Comparison of ENCODE assay signal across 7 mouse cellular contexts in the genomic region with DNA sequence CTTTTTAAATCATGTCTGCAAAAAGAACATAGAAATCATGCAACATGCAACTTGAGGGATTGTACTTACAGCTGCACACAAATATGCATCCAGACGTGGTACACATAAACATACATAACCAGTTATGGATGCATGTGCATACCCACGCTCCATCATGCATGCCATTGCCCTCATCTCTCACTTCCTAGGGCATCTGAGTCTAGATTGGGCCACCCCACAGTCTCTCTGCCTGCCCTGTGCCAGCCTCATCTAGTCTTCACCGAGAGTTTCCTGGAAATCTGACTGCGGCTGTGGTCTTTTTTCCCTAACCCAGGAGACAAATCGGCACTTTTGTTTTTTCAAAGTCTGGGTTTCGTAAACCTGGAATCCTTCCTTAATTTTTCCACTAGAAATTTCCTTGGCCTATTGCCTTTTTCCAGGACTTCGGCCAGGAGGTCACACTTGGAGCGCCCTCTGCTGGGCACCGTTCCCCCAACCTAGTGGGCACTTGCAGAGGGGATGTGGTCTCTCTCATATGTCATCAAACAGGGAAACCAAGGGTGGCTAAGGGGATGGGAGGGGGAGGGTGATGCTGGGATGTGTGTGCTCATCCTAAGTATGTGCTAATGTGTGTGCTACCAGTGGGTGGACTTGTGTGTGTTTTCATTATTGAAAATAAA. TPM values are rescaled to one million over a fixed set of nuclear protein-coding genes. Genes with fewer than 3 reads are reported as not detected.
DNase-seq lines count a peak whose midpoint lies in the region; ATAC-seq and TF ChIP-seq lines count a peak whose summit lies in the region.

No protein-coding gene starts in this region.

- no peak overlapping the region for H3K4me2 ChIP-seq in intestine, postnatal 0 days (replicated peaks; ENCODE audit: low read depth)

- ATAC-seq in intestine, postnatal 0 days, result no peak

- peak; percentile 80 for TF ChIP-seq CTCF in C2C12 (IDR thresholded peaks at IDR 0.05; ENCODE audit: control insufficient read depth, insufficient read depth, insufficient read length)
- peak; percentile 84 for TF ChIP-seq CTCF in E14TG2a.4 (conservative IDR thresholded peaks at IDR 0.05; ENCODE audit: low read length)
- peak; percentile 84 for TF ChIP-seq CTCF in intestine, postnatal 0 days (IDR thresholded peaks at IDR 0.05; ENCODE audit: low read depth)
- peak; percentile 77 for TF ChIP-seq CTCF in lung, adult 2 months (IDR thresholded peaks at IDR 0.05; ENCODE audit: insufficient read depth, low read length)
- TF ChIP-seq CTCF in spleen, adult 2 months (IDR thresholded peaks at IDR 0.05; ENCODE audit: extremely low read depth, insufficient read depth, insufficient read length, insufficient replicate concordance), result peak; percentile 81; the same call in 1 of the 2 replicates

- no peaks in the 10 kb centered on the region for H3K36me3 ChIP-seq in C2C12 (ENCODE audit: control insufficient read depth, insufficient read depth)
- H3K36me3 ChIP-seq in E14TG2a.4 (ENCODE audit: insufficient read depth, low read length), result no peaks in the 10 kb centered on the region
- no peaks in the 10 kb centered on the region for H3K36me3 ChIP-seq in intestine, postnatal 0 days (ENCODE audit: control insufficient read depth, insufficient read depth)
- no peaks in the 10 kb centered on the region for H3K36me3 ChIP-seq in spleen, adult 2 months (ENCODE audit: control insufficient read depth, insufficient read depth, low read length)

- no peak overlapping the region for H3ac ChIP-seq in C2C12 (ENCODE audit: control insufficient read depth, insufficient read length, low read depth)

- H3K4me3 ChIP-seq in C2C12 (ENCODE audit: insufficient read depth, poor library complexity, severe bottlenecking) (no peak overlapping the region), E14TG2a.4 (replicated peaks; ENCODE audit: low read length) (no peak overlapping the region)
- H3K4me3 ChIP-seq in brown adipose tissue, adult 24 weeks (ENCODE audit: insufficient read depth, low read depth, low read length), result 0 out of 2 replicates have a peak overlapping the region, but pooled peaks have one; percentile 2
- H3K4me3 ChIP-seq in intestine, postnatal 0 days (ENCODE audit: low read depth, low read length), result no peak overlapping the region
- no peak overlapping the region for H3K4me3 ChIP-seq in lung, adult 2 months (replicated peaks; ENCODE audit: extremely low read depth, low read depth, low read length)
- no peak overlapping the region for H3K4me3 ChIP-seq in spleen, adult 2 months (ENCODE audit: extremely low read depth, insufficient read depth, insufficient read length)

- DNase-seq in fibroblast of lung, adult 2 months (ENCODE audit: low read depth), result peak; percentile 40
- peak; percentile 85 for DNase-seq in lung, adult 2 months
- DNase-seq in spleen, adult 2 months (ENCODE audit: low read depth in 1 of 2, low spot score in 2 of 2), result peak in 1 of 2 experiments; percentile 63

- H3K4me1 ChIP-seq in E14TG2a.4 (replicated peaks; ENCODE audit: low read depth, low read length), result peaks cover 25% of the 10 kb centered on the region
- peaks cover 4% of the 10 kb centered on the region; the same call in 1 of the 2 replicates for H3K4me1 ChIP-seq in brown adipose tissue, adult 24 weeks (ENCODE audit: control insufficient read depth, insufficient read depth, insufficient read length, low read length)
- peaks cover 5% of the 10 kb centered on the region; the same call in 1 of the 2 replicates for H3K4me1 ChIP-seq in intestine, postnatal 0 days (replicated peaks; ENCODE audit: control insufficient read depth, insufficient read depth, low read length)
- H3K4me1 ChIP-seq in lung, adult 2 months (ENCODE audit: control insufficient read depth, insufficient read depth, low read length), result no peaks in the 10 kb centered on the region
- peaks cover 15% of the 10 kb centered on the region; the same call in 1 of the 2 replicates for H3K4me1 ChIP-seq in spleen, adult 2 months (ENCODE audit: control insufficient read depth, insufficient read depth, insufficient read length)

- H3K79me2 ChIP-seq in C2C12 (ENCODE audit: control insufficient read depth, insufficient read depth), result no peaks in the 10 kb centered on the region

- H3K27me3 ChIP-seq in C2C12 (ENCODE audit: control insufficient read depth, insufficient read depth, insufficient read length) (peaks cover 15% of the 10 kb centered on the region), E14TG2a.4 (ENCODE audit: insufficient read depth, low read length) (peaks cover 4% of the 10 kb centered on the region; the same call in 1 of the 2 replicates)
- no peaks in the 10 kb centered on the region for H3K27me3 ChIP-seq in intestine, postnatal 0 days (replicated peaks; ENCODE audit: control insufficient read depth, insufficient read depth, low read length)
- H3K27me3 ChIP-seq in spleen, adult 2 months (ENCODE audit: control insufficient read depth, insufficient read depth, low read length), result no peaks in the 10 kb centered on the region

- no peak overlapping the region for H3K27ac ChIP-seq in brown adipose tissue, adult 24 weeks (replicated peaks; ENCODE audit: low read depth, low read length)
- H3K27ac ChIP-seq in intestine, postnatal 0 days (ENCODE audit: low read depth, low read length), result no peak overlapping the region
- no peak overlapping the region for H3K27ac ChIP-seq in spleen, adult 2 months (ENCODE audit: insufficient read depth, low read length)

- peaks cover 5% of the 10 kb centered on the region; the same call in 1 of the 2 replicates for H3K9me3 ChIP-seq in E14TG2a.4 (ENCODE audit: low read length)
- H3K9me3 ChIP-seq in intestine, postnatal 0 days (ENCODE audit: control insufficient read depth), result no peaks in the 10 kb centered on the region

- TF ChIP-seq POLR2A in lung, adult 2 months (IDR thresholded peaks at IDR 0.05; ENCODE audit: borderline replicate concordance, extremely low read depth, low read depth, low read length), result no peak
- no peak for TF ChIP-seq POLR2A in spleen, adult 2 months (IDR thresholded peaks at IDR 0.05; ENCODE audit: low read depth, low read length)

- no peaks in the 10 kb centered on the region for H3K79me3 ChIP-seq in C2C12 (ENCODE audit: low read depth)

- no peak overlapping the region for H3K9ac ChIP-seq in intestine, postnatal 0 days (ENCODE audit: low read depth, low read length)

- 38% methylated on average over 9 of the region's 9 CpGs for WGBS in intestine, postnatal 0 days
- 18% methylated on average over 9 of the region's 9 CpGs for WGBS in lung, adult 2 months
- 31% methylated on average over 9 of the region's 9 CpGs for WGBS in spleen, adult 2 months

TF ChIP-seq in C2C12, 6 proteins besides CTCF, POLR2A, EP300 and RAD21:
- TF ChIP-seq CEBPB (IDR thresholded peaks at IDR 0.05; ENCODE audit: low read depth) (no peak), MYOG (IDR thresholded peaks at IDR 0.05; ENCODE audit: control insufficient read depth, extremely low read depth, insufficient read length) (no peak), MAX (IDR thresholded peaks at IDR 0.05) (no peak), USF1 (IDR thresholded peaks at IDR 0.05; ENCODE audit: low read depth) (no peak), MYOD1 (IDR thresholded peaks at IDR 0.05; ENCODE audit: control insufficient read depth, insufficient read length, low read depth) (no peak), FOSL1 (IDR thresholded peaks at IDR 0.05; ENCODE audit: insufficient read depth, low read length, poor library complexity, severe bottlenecking) (no peak)
TF ChIP-seq in C2C12: peak in this region for 0.

RNA-seq across cellular contexts. Expression of gene Traf1, which starts 8.6 kb away (rescaled TPM):
- 1.8 TPM for polyA plus RNA-seq in C2C12 (2012; fragmentation: generic; extraction: Trizol)
- not detected in 2 replicates for polyA plus RNA-seq in brown adipose tissue, adult 24 weeks (2012; ENCODE audit: insufficient read depth, insufficient read length, missing spikeins)
- polyA plus RNA-seq in intestine, postnatal 0 days (2015; fragmentation: Nextera tagmentation; extraction: Ambion mirVana), result 1.1 and 1.6 TPM in 2 replicates
- 52.3 and 59.6 TPM in 2 replicates for polyA plus RNA-seq in lung, adult 2 months (2012; rRNA removed)
- 64.4 and 72.8 TPM in 2 replicates for polyA plus RNA-seq in spleen, adult 2 months (2012; rRNA removed)

RNA-seq across cellular contexts. Expression of gene Phf19, which starts 56.4 kb away (rescaled TPM):
- polyA plus RNA-seq in C2C12 (2012; fragmentation: generic; extraction: Trizol), result 7.6 TPM
- polyA plus RNA-seq in brown adipose tissue, adult 24 weeks (2012; ENCODE audit: insufficient read depth, insufficient read length, missing spikeins), result 2.3 and 2.4 TPM in 2 replicates
- 2.7 and 2.9 TPM in 2 replicates for polyA plus RNA-seq in intestine, postnatal 0 days (2015; fragmentation: Nextera tagmentation; extraction: Ambion mirVana)
- polyA plus RNA-seq in lung, adult 2 months (2012; rRNA removed), result 1.1 and 1.5 TPM in 2 replicates
- polyA plus RNA-seq in spleen, adult 2 months (2012; rRNA removed), result 3.7 and 4.7 TPM in 2 replicates

Comparison
In these comparisons a context has a peak if more than half of its experiments do, and no peak if none do; other contexts are left out.
1. RNA of gene Traf1, which starts 8.6 kb away (polyA plus RNA-seq): 64.4 to 72.8 TPM in spleen, adult 2 months and 52.3 to 59.6 TPM in lung, adult 2 months; 1.8 TPM in C2C12 (single experiment), 1.1 to 1.6 TPM in intestine, postnatal 0 days and not detected in brown adipose tissue, adult 24 weeks; every median in the first group is over 10 times any median in the second.
2. Peak in every context shown above with its lines, with median percentiles within 50 percentile points of each other: CTCF ChIP-seq.